12 mouse cellular contexts compared by ENCODE assay signal in the genomic region with DNA sequence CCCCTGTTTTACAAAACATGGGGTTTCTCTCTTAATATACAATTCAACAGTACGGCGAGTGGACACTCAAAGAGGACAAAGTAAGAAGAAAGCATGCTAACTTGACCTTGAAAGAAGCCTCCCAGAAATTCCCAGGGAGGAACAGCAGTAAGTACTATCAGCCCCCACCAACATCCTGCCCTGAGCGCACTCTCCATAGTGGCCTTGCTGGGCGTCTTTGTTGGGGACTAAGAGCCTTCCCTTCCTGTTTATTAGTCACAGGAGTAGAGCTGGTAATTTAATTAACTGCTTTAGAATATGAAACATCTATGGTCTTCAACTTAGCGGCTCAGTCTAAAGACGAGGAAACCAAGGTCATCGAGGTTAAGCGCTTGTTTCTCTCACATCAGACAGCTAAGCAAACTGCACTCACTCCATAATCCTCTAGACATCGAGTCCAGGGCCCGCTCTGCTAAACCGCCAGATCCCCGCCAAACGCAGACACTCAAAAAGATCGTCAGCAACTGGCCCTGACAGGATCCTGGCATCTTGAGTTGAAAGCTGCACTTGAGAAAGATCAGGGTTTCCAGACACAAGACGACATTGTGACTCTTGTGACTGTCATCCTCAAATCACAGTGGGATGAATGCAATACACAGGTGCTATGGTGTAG. TPM values are rescaled to one million over a fixed set of nuclear protein-coding genes. Genes with fewer than 3 reads are reported as not detected.
DNase-seq lines count a peak whose midpoint lies in the region; ATAC-seq and TF ChIP-seq lines count a peak whose summit lies in the region.
"Had no signal": no experiment of that assay in that cellular context is flagged by ENCODE, and none has a peak within 500 bp of the region (broad histone marks: within the 10 kb centered on the region; RNA-seq: fewer than 3 reads in every experiment).

No protein-coding gene starts in this region.

- no peak for DNase-seq in hindbrain, postnatal 0 days (ENCODE audit: low spot score)
- no peak for DNase-seq in hindbrain, embryonic 11.5 days (ENCODE audit: low spot score)
- peak; percentile 24 for DNase-seq in ZHBTc4 (ENCODE audit: low read depth, low spot score)
- no peak for DNase-seq in embryonic facial prominence, embryonic 14.5 days (ENCODE audit: low spot score)
- DNase-seq in lung, postnatal 10 days, result peak; percentile 69
- no peak for DNase-seq in urinary bladder, postnatal 25 days (ENCODE audit: low spot score)
- DNase-seq: cerebellum, adult 2 months had no signal

- no peak overlapping the region for H3K9ac ChIP-seq in hindbrain, postnatal 0 days (replicated peaks; ENCODE audit: low read length)
- H3K9ac ChIP-seq in hindbrain, embryonic 11.5 days (ENCODE audit: low read depth, low read length), result no peak overlapping the region
- H3K9ac ChIP-seq in embryonic facial prominence, embryonic 14.5 days (ENCODE audit: low read depth, low read length), result no peak overlapping the region
- H3K9ac ChIP-seq: embryonic facial prominence, embryonic 15.5 days; liver, embryonic 15.5 days; neural tube, embryonic 15.5 days had no signal

- H3K9me3 ChIP-seq in hindbrain, postnatal 0 days (ENCODE audit: low read length), result no peaks in the 10 kb centered on the region
- no peaks in the 10 kb centered on the region for H3K9me3 ChIP-seq in hindbrain, embryonic 11.5 days (ENCODE audit: control insufficient read depth, low read length)
- no peaks in the 10 kb centered on the region for H3K9me3 ChIP-seq in embryonic facial prominence, embryonic 14.5 days (ENCODE audit: control insufficient read depth, low read length)
- H3K9me3 ChIP-seq: embryonic facial prominence, embryonic 15.5 days; limb, embryonic 10.5 days; liver, embryonic 15.5 days; neural tube, embryonic 15.5 days had no signal

- ATAC-seq in hindbrain, postnatal 0 days, result no peak
- ATAC-seq in hindbrain, embryonic 11.5 days (ENCODE audit: low FRiP score), result no peak
- peak; percentile 27; the same call in 1 of the 2 replicates for ATAC-seq in embryonic facial prominence, embryonic 14.5 days (ENCODE audit: low read depth)
- ATAC-seq in megakaryocyte, adult 5-6 weeks (ENCODE audit: poor library complexity, severe bottlenecking), result no peak

- whole genome bisulfite sequencing in hindbrain, postnatal 0 days, result 56% methylated on average over 15 of the region's 15 CpGs
- 65% methylated on average over 15 of the region's 15 CpGs for WGBS in hindbrain, embryonic 11.5 days
- WGBS in embryonic facial prominence, embryonic 14.5 days, result 45% methylated on average over 15 of the region's 15 CpGs

- no peaks in the 10 kb centered on the region for H3K36me3 ChIP-seq in hindbrain, postnatal 0 days (ENCODE audit: insufficient read depth, low read length)
- no peaks in the 10 kb centered on the region for H3K36me3 ChIP-seq in hindbrain, embryonic 11.5 days (ENCODE audit: control insufficient read depth, insufficient read depth, low read length)
- H3K36me3 ChIP-seq in embryonic facial prominence, embryonic 14.5 days (ENCODE audit: control insufficient read depth, insufficient read depth, low read length), result no peaks in the 10 kb centered on the region
- H3K36me3 ChIP-seq: embryonic facial prominence, embryonic 15.5 days; limb, embryonic 10.5 days; liver, embryonic 15.5 days; neural tube, embryonic 15.5 days had no signal

- H3K4me1 ChIP-seq in hindbrain, postnatal 0 days (ENCODE audit: insufficient read depth, low read length), result 0 out of 2 replicates have a peak, but pooled peaks cover 8% of the 10 kb centered on the region
- H3K4me1 ChIP-seq in hindbrain, embryonic 11.5 days (replicated peaks; ENCODE audit: control insufficient read depth, insufficient read depth, low read length), result no peaks in the 10 kb centered on the region
- no peaks in the 10 kb centered on the region for H3K4me1 ChIP-seq in embryonic facial prominence, embryonic 14.5 days (ENCODE audit: control insufficient read depth, insufficient read depth, low read length)
- H3K4me1 ChIP-seq: embryonic facial prominence, embryonic 15.5 days; liver, embryonic 15.5 days had no signal

- H3K4me2 ChIP-seq in hindbrain, postnatal 0 days (ENCODE audit: low read depth, low read length), result 0 out of 2 replicates have a peak overlapping the region, but pooled peaks have one; percentile 7
- H3K4me2 ChIP-seq in hindbrain, embryonic 11.5 days (replicated peaks; ENCODE audit: low read depth, low read length), result no peak overlapping the region
- no peak overlapping the region for H3K4me2 ChIP-seq in embryonic facial prominence, embryonic 14.5 days (ENCODE audit: low read depth, low read length)
- H3K4me2 ChIP-seq: embryonic facial prominence, embryonic 15.5 days; liver, embryonic 15.5 days; neural tube, embryonic 15.5 days had no signal

- H3K27ac ChIP-seq in hindbrain, postnatal 0 days, result no peak overlapping the region
- H3K27ac ChIP-seq in hindbrain, embryonic 11.5 days (ENCODE audit: low read depth, low read length), result no peak overlapping the region
- H3K27ac ChIP-seq in embryonic facial prominence, embryonic 14.5 days (replicated peaks; ENCODE audit: low read depth, low read length), result no peak overlapping the region
- H3K27ac ChIP-seq: embryonic facial prominence, embryonic 15.5 days; limb, embryonic 10.5 days; liver, embryonic 15.5 days; neural tube, embryonic 15.5 days had no signal

- TF ChIP-seq CTCF in hindbrain, postnatal 0 days (IDR thresholded peaks at IDR 0.05; ENCODE audit: low read depth), result no peak

- no peaks in the 10 kb centered on the region for H3K27me3 ChIP-seq in hindbrain, postnatal 0 days (ENCODE audit: insufficient read depth, low read length)
- no peaks in the 10 kb centered on the region for H3K27me3 ChIP-seq in hindbrain, embryonic 11.5 days (ENCODE audit: control insufficient read depth, insufficient read depth, low read length)
- H3K27me3 ChIP-seq in embryonic facial prominence, embryonic 14.5 days (replicated peaks; ENCODE audit: control insufficient read depth, insufficient read depth, low read length), result no peaks in the 10 kb centered on the region
- H3K27me3 ChIP-seq: embryonic facial prominence, embryonic 15.5 days; liver, embryonic 15.5 days; neural tube, embryonic 15.5 days had no signal

- H3K4me3 ChIP-seq in hindbrain, postnatal 0 days (ENCODE audit: low read length), result no peak overlapping the region
- no peak overlapping the region for H3K4me3 ChIP-seq in hindbrain, embryonic 11.5 days (ENCODE audit: low read depth, low read length)
- no peak overlapping the region for H3K4me3 ChIP-seq in embryonic facial prominence, embryonic 14.5 days (ENCODE audit: low read depth, low read length)
- H3K4me3 ChIP-seq: embryonic facial prominence, embryonic 15.5 days; limb, embryonic 10.5 days; liver, embryonic 15.5 days; neural tube, embryonic 15.5 days had no signal

RNA-seq across cellular contexts. Expression of a gene that starts 50.3 kb away (rescaled TPM):
- 71.7 and 110 TPM in 2 replicates for total RNA-seq in hindbrain, postnatal 0 days (2014; rRNA removed)
- polyA plus RNA-seq in hindbrain, postnatal 0 days (2015; fragmentation: Nextera tagmentation; extraction: Ambion mirVana), result 43.0 and 44.7 TPM in 2 replicates
- polyA plus RNA-seq in hindbrain, embryonic 11.5 days (2014; fragmentation: Nextera tagmentation; extraction: Ambion mirVana), result 18.3 and 18.6 TPM in 2 replicates
- polyA plus RNA-seq in embryonic facial prominence, embryonic 14.5 days (2014; fragmentation: Nextera tagmentation; extraction: Ambion mirVana), result 48.5 and 49.3 TPM in 2 replicates
- total RNA-seq in megakaryocyte, adult 5-6 weeks (2015), result 1.7 and 3.6 TPM in 2 replicates
- 2.6 and 3.2 TPM in 2 replicates for total RNA-seq in megakaryocyte, adult 5-6 weeks (2017)

Comparison
In these comparisons a context has a peak if more than half of its experiments do, and no peak if none do; other contexts are left out.
1. DNase-seq: peak in ZHBTc4 (single experiment) and lung, postnatal 10 days (single experiment); none in hindbrain, postnatal 0 days (single experiment), hindbrain, embryonic 11.5 days (single experiment), embryonic facial prominence, embryonic 14.5 days (single experiment) and urinary bladder, postnatal 25 days (single experiment).